Mouse (Mus musculus): ENCODE results near the gene Ptprcap. TPM values are rescaled to one million over a fixed set of nuclear protein-coding genes. Genes with fewer than 3 reads are reported as not detected.
A peak's percentile ranks its signal among the peaks of the same experiment; 100 is the strongest.

Ptprcap gene
- total RNA-seq, 2 experiments from 2014 or later: 0.65 to 2.0 TPM

DNA sequence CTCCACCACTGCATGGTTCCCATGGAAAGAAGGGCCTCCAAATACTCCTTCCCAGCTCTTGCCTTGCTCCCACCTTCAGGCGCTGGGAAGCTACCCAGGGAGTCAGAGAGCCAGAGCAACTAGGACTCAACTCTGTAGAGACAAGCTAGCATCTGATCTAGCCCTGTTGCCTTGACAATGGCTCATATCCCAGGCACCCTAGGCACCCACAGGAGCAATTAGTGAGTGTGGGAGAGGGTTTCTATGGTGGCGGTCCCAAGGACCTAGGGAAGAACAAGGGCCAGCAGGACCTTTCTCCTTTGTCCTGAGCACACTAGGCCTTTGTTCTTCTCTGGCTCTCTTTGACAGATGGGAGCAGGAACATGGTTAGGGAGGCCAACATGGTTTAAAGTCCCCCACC lies 30.3 kb downstream of the Ptprcap start:
- DNase-seq (ENCODE audit: extremely low spot score in 1 of 2, low spot score in 2 of 2): no peak
- intact Hi-C loops (cut with DNase I): no loop called here

DNA sequence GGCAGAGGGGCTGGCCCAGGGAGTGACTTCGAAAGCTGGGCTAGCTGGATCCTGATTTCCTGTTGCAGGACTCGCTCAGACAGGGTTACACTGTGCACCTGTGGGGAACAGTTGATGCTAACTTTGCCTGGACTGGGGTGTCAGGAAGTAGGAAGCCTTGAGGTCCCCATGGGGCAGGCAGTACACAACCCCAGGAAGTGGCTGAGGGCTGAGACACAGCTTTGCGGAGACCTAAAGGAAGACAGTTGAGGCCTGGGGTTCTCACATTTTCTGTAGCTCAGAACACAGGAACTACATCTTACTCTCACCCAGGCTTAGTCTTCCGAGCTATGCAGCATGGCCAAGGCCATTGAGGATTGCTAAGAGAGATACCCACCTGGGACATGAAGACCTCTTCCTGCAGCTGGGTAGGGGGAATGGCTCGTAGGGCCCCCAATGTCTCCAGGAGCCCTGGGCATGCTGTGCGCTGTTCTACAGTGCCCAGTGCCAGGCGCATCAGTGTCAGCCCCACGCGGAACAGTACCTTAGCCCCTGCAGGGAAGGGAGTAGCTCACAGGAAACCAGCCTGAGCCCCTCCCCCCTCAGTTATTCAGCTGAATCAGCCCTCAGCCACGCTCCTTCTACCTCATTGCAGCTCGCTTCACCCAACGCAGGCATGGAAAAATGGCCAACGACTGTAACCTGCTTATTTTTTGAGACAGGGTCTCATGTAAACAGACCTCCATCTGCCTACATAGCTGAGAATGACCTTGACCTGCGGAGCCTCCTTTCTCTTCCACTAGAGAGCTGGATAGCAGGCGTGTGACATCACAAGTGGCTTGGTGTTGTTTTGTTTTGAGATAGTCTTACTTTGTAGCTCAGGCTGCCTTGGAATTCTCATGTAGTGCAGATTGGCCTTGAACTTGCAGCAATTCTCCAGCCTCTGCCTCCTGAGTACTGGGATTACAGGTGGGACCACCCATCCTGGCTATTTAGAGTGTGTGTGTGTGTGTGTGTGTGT lies 31.9 kb downstream of the Ptprcap start:
- intact Hi-C loops (cut with DNase I): no loop called here
- peak in 1 of 2 experiments; percentile 63 for DNase-seq (ENCODE audit: extremely low spot score in 1 of 2, low spot score in 2 of 2)

DNA sequence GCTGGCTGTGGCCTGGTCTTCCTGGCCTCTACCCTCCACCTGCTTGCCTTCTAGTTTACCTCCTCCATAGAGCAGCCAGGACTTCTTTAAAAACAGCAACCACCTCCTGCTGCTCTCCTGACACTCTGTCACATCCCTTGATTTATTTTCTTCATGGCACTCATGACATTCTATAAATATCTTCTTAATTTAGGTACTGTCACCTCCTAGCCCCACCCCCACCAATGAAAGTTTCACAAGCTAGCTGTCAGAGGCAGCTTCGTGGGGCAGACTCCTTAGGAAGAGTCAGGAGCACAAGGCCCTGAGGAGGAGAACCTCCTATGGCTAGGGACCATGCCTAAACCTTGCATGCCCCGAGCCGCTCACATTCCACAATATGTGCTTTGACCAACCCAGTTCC lies 33.9 kb downstream of the Ptprcap start:
- intact Hi-C loops (cut with DNase I): no loop called here
- DNase-seq (ENCODE audit: extremely low spot score in 1 of 2, low spot score in 2 of 2): no peak

DNA sequence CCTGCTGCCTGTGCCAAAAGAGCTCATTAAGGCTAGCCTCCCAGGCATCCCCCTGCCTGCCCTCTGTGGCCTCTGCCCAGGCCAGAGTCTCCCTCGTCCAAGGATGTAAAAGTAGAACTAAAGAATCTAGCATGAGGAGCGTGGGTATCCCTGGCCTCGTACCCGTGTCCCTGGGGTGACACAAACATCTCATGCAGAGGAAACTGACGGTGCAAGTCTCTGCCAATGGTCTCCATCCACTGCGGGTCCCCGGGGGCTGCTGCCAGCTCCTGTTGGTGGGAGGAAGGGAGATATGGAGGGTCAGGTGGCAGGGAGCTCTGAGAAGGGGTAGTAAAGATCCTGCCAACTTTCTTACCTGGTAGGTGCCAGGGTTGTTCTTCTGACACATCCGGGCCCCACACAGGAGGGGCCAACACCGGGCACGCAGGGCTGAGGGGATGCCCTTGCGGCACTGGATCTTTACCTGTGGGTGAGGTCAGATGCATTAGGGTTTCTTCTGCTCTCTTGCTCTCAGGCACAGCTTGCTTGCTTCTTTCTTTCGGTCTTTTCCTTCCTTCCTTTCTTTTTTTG lies 35.7 kb downstream of the Ptprcap start:
- no peak for DNase-seq (ENCODE audit: extremely low spot score in 1 of 2, low spot score in 2 of 2)
- intact Hi-C loops (cut with DNase I): no loop called here

DNA sequence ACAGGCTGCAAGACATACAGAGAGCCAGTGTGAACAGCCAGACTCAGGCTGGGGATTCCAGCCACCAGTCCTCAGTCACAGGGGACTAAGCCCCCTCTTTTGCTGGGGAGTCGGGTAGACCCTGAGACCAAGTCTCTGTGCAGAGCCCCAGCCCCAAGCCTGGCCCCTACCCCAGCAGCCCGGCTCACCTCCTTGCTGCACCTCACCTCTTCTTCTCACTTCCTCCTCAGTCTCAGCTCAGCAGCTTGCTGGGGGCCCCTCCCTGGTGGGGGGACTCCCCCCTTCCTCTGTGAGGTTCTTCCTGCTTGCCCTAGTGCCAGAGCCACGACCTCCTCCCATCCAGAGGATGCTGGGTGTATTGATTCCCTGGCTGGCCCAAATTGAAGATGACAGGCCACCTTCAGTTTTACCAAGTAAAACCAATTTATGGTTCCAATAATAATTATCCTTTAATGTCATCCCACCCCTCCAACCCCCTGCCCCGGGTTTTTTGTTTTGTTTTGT lies 37.5 kb downstream of the Ptprcap start, which contains the start of gene Tbc1d10c:
Tbc1d10c (minus strand) TSS at position 454 of the 504 bp plus-strand sequence.
- intact Hi-C loops (cut with DNase I): no loop called here
- peak in 1 of 2 experiments; percentile 48 for DNase-seq (ENCODE audit: extremely low spot score in 1 of 2, low spot score in 2 of 2)

DNA sequence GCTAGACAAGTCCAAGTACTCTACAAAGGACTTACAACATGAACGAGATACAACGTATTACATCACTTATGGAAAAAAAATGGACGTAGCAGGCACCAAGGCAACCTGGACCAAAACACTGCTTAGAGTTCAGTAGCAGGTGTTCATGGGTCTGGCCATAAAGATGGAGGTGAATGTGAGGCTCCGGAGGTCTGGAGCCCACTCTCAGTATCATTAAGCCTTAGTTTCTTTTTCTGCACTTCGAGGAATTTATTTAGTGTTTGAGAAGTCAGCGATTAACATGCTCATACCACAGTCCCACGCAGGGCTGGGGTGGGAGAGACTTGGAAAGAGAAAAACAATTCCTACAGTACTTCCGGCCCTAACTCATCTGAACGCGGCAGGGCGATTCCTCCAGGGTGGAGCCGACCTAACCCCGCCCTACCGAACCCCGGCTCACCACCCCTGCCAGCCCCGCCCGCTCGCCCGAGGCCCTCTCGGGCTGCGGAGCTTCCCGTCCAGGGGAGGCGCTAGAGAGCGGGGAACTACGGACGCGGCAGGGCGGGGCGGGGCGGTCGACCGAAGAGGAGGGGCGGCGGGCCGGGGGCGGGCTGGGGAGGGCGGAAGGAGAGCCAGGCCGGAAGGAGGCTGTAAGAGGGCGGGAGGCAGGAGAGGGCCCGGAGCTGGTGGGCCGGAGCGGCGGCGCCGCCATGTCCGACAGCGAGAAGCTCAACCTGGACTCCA lies 38.3 kb downstream of the Ptprcap start, which contains the start of gene Ppp1ca:
Ppp1ca (plus strand) TSS at position 538 of the 723 bp plus-strand sequence.
- intact Hi-C loops (cut with DNase I): no loop called here
- peak; percentile 88 to 97 for DNase-seq (ENCODE audit: extremely low spot score in 1 of 2, low spot score in 2 of 2)

DNA sequence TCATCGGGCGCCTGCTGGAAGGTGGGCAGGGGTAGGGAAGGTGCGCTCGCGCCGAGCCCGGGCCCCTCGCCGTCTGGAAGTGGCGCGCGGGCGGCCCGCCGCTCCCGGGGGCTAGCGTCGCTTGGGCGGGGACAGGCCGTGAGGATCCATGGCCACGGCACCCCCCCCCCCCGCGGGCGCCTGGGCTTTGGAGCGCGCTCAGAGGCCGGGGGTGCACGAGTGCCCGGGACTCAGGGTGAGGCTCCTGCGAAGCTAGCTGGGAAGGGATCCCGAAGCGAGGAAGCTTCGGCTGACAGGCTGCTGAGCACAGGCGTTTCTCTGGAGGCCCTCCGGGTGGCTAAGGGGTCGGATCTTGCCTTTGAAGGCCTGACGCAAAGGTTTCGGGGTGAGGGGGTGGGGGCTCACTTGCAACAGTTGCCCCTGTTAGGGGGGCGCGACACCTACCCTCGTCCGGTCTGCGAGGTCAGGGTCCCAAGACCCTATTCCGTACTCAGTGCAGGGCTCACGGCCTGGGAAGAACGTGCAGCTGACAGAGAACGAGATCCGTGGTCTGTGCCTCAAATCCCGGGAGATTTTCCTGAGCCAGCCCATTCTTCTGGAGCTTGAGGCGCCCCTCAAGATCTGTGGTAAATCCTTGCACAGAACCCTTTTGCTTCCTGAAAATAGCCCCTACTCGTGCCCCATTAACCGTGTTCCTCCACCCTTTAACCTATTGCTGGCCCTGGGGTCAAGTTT lies 39.0 kb downstream of the Ptprcap start:
- intact Hi-C loops (cut with DNase I): no loop called here
- DNase-seq (ENCODE audit: extremely low spot score in 1 of 2, low spot score in 2 of 2): no peak

DNA sequence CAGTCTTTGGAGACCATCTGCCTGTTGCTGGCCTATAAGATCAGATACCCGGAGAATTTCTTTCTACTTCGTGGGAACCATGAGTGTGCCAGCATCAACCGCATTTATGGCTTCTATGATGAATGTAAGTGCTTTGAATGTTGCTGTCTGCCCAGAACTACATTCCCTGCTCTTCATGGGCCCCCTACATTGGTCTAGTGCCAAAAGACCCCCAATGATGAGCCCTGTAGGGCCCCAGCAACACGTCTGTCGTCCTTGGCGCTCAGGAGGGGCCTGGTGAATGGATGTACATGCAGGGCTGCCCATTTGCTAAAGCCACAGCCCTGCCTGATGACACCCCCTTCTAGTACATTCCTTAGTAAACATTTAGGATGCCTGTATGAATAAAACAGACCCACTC lies 39.7 kb downstream of the Ptprcap start:
- DNase-seq (ENCODE audit: extremely low spot score in 1 of 2, low spot score in 2 of 2): no peak
- intact Hi-C loops (cut with DNase I): no loop called here

DNA sequence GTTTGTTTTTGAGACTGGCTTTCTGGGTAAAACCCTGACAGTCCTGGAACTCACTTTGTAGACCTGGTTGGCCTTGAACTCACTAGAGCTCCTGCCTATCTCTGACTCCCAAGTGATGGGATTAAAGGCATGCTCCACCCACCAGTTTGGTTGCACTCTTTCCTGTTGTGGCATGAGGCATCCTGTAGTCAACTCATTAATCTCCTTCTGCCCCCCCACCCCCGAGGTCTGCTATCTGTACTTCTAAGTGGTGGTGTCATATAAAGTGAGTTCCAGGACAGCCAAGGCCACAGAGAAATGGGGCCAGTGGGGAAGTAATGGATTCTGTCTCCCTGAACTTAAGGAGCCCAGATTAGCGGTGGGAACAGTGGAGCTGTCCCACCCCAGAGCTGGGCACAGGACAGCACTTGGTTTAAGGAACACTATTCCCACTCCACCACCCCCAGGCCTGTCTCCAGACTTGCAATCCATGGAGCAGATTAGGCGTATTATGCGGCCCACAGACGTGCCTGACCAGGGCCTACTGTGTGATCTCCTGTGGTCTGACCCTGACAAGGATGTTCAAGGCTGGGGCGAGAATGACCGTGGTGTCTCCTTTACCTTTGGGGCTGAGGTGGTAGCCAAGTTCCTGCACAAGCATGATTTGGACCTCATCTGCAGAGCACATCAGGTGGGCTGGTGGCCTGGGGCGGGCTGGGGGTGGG lies 40.8 kb downstream of the Ptprcap start:
- intact Hi-C loops (cut with DNase I): no loop called here
- DNase-seq (ENCODE audit: extremely low spot score in 1 of 2, low spot score in 2 of 2): no peak

DNA sequence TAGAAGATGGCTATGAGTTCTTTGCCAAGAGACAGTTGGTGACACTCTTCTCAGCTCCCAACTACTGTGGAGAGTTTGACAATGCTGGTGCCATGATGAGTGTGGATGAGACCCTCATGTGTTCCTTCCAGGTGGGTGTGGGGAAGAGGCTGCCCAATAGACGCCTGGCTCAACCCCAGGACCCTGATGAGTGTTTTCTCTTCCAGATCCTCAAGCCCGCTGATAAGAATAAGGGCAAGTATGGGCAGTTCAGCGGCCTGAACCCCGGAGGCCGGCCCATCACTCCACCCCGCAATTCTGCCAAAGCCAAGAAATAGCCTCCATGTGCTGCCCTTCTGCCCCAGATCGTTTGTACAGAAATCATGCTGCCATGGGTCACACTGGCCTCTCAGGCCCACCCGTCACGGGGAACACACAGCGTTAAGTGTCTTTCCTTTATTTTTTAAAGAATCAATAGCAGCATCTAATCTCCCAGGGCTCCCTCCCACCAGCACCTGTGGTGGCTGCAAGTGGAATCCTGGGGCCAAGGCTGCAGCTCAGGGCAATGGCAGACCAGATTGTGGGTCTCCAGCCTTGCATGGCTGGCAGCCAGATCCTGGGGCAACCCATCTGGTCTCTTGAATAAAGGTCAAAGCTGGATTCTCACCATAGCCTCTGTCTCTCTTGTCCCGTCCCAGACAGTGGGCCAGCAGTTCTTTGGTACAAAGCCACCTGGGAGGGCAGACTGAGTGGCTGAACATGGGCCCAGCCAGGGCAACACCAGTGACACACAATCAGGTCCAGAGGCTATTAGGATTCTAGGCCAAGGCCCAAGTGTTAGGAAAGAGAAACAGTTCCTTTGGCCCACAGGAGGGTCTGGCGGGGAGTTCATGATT lies 41.6 kb downstream of the Ptprcap start:
- intact Hi-C loops (cut with DNase I): no loop called here
- no peak for DNase-seq (ENCODE audit: extremely low spot score in 1 of 2, low spot score in 2 of 2)

DNA sequence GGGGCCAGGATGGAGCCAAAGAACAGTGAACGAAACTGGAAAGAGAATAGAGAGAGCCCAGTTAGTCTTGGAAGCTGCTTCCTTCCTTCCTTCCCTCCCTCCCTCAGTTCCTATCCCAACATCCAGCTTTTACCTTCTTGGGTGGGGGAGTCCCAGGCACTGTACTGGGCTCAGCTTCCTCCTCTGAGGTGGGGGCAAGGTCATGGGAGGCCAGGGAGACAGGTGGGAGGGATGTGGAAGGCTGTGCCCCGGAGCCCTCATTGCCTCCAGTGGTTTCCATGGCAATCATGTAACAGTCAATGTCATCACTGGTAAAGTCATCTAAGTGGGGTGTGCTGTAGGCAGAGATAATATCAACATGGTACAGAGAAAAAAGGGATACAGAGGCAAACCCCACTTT lies 42.6 kb downstream of the Ptprcap start:
- DNase-seq (ENCODE audit: extremely low spot score in 1 of 2, low spot score in 2 of 2): no peak
- intact Hi-C loops (cut with DNase I): no loop called here

DNA sequence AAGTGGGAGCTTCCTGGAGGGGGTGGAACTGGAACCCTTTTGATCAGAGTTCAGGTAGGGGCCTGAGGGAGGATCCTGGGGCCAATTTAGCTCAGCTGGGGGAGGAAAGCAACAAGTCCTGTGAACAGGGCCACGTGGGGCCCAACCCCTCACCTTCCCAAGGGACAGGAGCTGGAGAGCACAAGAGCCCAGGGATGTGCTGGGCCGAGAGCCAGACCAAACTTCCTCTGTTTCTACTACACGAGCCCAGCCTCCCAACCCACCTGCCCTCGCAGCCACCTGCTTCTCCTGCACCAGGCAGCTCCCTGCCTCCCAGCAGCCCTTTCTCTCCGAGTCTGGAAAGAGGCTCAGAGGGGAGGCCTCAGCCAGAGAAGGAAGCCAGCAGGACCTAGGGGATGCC lies 43.1 kb downstream of the Ptprcap start:
- intact Hi-C loops (cut with DNase I): no loop called here
- DNase-seq (ENCODE audit: extremely low spot score in 1 of 2, low spot score in 2 of 2): peak in 1 of 2 experiments; percentile 74

DNA sequence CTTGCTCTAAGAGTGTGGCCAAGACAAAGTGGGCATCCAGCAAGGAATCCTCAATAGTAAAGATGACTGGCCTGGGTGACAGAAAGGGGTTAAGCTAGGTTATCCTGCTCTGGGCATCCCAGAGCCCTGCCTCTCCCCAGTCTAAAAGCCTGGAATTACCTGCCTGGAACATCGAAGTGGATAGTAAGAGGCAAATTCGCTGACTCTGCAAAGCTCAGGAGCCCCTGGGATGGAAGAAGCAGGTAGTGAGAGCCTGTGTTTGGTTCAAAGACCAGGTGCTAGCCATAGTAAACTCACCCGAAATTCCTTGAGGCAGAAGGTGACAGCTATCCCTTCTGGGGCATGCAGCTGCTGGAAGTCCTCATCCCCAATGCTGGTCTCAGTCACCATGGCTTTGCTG lies 43.8 kb downstream of the Ptprcap start:
- DNase-seq (ENCODE audit: extremely low spot score in 1 of 2, low spot score in 2 of 2): no peak
- intact Hi-C loops (cut with DNase I): no loop called here

DNA sequence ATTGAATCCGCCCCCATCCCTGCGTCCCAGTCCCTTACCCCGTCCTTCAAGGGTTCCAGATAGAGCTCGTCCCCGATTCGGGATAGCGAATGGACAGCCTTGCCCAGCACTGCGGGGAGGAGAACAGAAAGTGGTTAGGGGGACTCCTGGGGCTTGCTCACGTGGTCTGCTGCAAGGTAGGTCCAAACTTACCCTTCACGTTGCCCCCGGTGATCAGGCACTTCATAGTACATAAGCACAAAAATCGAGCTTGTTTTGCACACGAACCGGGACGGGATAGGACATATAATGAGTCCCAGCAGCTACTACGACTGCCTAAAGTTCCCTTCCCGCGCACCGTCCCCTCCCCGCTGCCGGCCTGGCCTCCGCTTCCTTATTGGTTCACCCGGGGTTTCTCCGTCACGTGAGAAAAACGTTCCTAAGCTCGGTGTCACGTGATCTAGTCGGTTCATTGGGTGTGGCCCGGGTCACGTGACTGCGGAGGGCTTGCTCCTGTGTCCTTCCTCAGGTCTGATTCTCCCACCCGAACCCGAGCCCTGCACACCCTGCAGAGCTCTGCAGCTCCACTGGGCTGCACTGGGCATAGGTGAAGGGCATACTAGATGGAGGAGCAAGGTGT lies 48.0 kb downstream of the Ptprcap start, which contains the start of gene Rad9a:
Rad9a (minus strand) TSS at position 372 of the 619 bp plus-strand sequence.
- intact Hi-C loops (cut with DNase I): loop anchor here (5.0 kb wide), 1 partner anchor 74 kb away; the partner anchor contains the start of gene Aip
- peak; percentile 95 to 98 for DNase-seq (ENCODE audit: extremely low spot score in 1 of 2, low spot score in 2 of 2)

DNA sequence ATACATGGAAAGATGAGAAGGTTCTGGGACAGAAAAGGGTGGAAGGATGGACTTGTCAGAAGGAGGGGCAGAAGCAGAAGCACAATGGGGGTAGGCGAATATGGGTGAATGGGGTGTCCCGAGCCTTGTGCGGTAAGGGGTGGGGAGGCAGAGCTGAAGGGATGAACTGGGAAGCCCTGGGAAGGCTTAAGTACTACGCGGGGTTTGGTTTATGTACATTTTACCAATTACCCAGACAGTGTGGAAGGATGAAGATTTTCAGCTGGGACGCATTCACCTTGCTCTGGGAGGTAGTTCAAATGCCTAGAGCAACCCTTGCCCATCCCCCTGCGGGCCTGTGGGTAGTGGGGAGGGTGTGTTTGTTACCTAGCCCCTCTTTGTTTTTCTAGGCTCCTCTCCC lies 48.7 kb downstream of the Ptprcap start:
- DNase-seq (ENCODE audit: extremely low spot score in 1 of 2, low spot score in 2 of 2): no peak
- intact Hi-C loops (cut with DNase I): loop anchor here (5.0 kb wide), 1 partner anchor 75 kb away; the partner anchor contains the start of gene Aip

DNA sequence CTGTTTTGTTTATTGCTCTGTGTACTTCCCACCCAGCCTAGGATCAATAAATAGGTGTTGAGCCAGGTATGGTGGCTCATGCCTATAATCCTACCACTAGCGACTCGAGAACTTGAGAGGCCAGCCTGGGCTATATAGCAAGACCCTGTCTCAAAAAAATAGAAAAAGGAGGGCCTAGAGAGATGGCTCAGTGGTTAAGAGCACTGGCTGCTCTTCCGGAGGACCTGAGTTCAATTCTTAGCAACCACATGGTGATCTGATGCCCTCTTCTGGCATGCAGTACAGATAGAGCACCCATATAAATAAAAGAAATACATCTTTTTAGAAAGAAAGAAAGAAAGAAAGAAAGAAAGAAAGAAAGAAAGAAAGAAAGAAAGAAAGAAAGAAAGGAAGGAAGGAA lies 49.7 kb downstream of the Ptprcap start:
- intact Hi-C loops (cut with DNase I): loop anchor here (5.0 kb wide), 1 partner anchor 76 kb away; the partner anchor contains the start of gene Aip
- no peak for DNase-seq (ENCODE audit: extremely low spot score in 1 of 2, low spot score in 2 of 2)
